Mouse (Mus musculus) hindbrain, embryonic 10.5 days (tissue): ENCODE results near the gene Limch1. TPM values are rescaled to one million over a fixed set of nuclear protein-coding genes. Genes with fewer than 3 reads are reported as not detected.

Experiments used
- DNase-seq: peaks from one replicate; pipeline ENCODE4 v3.0.0-alpha.2; 2017; ENCODE audit warnings: low spot score
- H3K27ac ChIP-seq: fragments of 300-500 bp; sonication (generic); 2 replicates; pipeline ENCODE4 v1.5.1; 2016; ENCODE audit warnings: mild to moderate bottlenecking, moderate library complexity
- H3K27me3 ChIP-seq: fragments of 300-500 bp; sonication (generic); 2 replicates; pipeline ENCODE4 v1.6.1; 2016; ENCODE audit warnings: mild to moderate bottlenecking; ENCODE audit not compliant: poor library complexity, insufficient read depth, severe bottlenecking
- H3K36me3 ChIP-seq: fragments of 300-500 bp; sonication (generic); 2 replicates; pipeline ENCODE4 v1.6.1; 2016; ENCODE audit warnings: mild to moderate bottlenecking, moderate library complexity
- H3K4me1 ChIP-seq: fragments of 300-500 bp; sonication (generic); replicated peaks from 2 replicates; pipeline ENCODE4 v1.6.1; 2016; ENCODE audit warnings: mild to moderate bottlenecking
- H3K4me3 ChIP-seq: fragments of 300-500 bp; sonication (generic); 2 replicates; pipeline ENCODE4 v1.5.1; 2016; ENCODE audit warnings: mild to moderate bottlenecking, moderate library complexity
- H3K9me3 ChIP-seq: fragments of 300-500 bp; sonication (generic); 2 replicates; pipeline ENCODE4 v1.6.1; 2016; ENCODE audit warnings: mild to moderate bottlenecking, moderate library complexity
- WGBS: fragments of 180-500 bp; shearing (Covaris S2); methylation state at CpG from one replicate; pipeline ENCODE4 v1.1.7; 2016; 5-methylcytosine and 5-hydroxymethylcytosine counted together
- polyA plus RNA-seq: library from polyadenylated mRNA; unstranded; fragments of >200 nt; fragmentation: Nextera tagmentation; extraction: Ambion mirVana; gene quantifications from 2 replicates; pipeline ENCODE4 v1.2.1, GENCODE M21; 2016

The Limch1 gene
- polyA plus RNA-seq, 1 experiment from 2014 or later, result 49.2 TPM

DNA sequence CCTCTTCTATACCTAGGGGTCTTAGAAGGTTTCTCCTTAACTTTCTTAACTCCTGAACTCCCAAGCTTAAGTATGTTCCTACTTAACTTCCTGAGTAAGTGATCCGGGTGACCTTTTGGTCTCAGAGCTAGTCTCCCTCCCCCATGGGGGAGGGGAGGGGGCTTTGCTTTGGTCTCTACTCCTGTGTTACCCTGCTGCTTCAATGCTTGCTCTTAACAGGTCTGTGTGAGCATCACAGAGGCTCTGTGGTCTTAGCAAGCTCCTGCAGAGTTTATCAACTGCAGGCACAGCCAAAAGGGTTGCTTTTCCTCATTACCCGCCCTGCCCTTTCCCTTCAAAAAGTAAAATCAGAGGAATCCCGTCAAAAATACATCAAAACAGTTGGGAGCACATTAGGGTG lies 250.5 kb downstream of the Limch1 start:
- DNase-seq, result peak; percentile 46
- peaks cover 13% of the 10 kb centered on the region for H3K36me3 ChIP-seq
- peaks cover 33% of the 10 kb centered on the region for H3K4me1 ChIP-seq
- WGBS, result 9% methylated on average over 3 of the region's 3 CpGs
- H3K4me3 ChIP-seq, result no peak overlapping the region
- H3K27me3 ChIP-seq, result peaks cover 21% of the 10 kb centered on the region
- no peaks in the 10 kb centered on the region for H3K9me3 ChIP-seq
- H3K27ac ChIP-seq, result peak overlapping the region; percentile 88

DNA sequence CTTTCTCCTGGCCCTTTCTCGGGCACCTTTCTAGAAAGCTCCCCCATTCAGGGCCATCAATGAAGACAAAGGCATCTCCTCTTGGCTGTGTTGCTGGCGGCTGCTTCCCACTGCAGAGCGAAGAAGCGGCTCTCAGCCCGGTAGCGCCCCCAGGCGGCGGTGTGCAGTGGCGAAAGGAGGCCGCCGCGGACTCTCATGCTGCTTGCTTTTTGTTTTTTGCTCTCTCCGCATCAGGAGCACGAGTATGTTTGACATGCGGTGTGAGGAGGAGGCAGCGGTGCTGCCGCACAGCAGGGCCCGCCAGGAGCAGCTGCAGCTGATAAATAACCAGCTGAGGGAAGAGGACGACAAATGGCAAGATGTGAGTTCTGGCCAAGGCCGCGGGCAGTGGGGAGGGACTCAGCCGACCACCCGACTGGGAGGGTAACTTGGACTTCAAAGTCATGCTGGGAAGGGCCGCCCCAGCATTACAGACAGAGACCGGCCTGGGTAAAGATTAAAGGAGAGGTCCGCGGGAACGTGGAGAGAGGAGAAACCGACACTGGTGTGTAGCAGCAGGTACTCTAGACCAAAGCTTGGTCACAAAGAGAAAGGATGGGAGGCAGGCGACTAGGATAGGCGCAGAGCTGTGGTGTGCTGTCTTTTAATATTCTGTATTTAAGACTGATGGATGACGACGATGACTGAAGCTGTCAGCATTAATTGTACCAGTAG lies 251.4 kb downstream of the Limch1 start:
- peak; percentile 94 for DNase-seq
- H3K36me3 ChIP-seq, result peaks cover 17% of the 10 kb centered on the region
- H3K4me3 ChIP-seq, result peak overlapping the region; percentile 50
- peak overlapping the region; percentile 88 for H3K27ac ChIP-seq
- WGBS, result 2% methylated on average over 33 of the region's 33 CpGs
- H3K27me3 ChIP-seq, result peaks cover 21% of the 10 kb centered on the region
- H3K4me1 ChIP-seq, result peaks cover 33% of the 10 kb centered on the region
- no peaks in the 10 kb centered on the region for H3K9me3 ChIP-seq

DNA sequence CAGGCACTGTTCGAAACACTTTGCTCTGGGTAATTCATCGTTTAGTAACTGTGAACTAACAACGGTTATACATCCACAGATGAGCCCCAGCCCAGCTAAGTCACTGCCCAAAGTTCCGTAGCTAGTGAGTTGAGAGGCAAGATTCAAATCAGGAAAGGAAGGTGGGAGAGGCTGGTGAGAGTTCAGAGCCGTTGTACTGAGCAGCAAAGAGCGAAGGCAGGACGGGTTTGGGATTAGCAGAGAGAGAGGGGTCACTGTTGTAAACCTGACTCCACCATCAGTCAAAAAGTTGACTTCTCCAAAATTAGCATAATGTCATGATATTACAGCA lies 251.9 kb downstream of the Limch1 start:
- peaks cover 21% of the 10 kb centered on the region for H3K27me3 ChIP-seq
- peak overlapping the region; percentile 50 for H3K4me3 ChIP-seq
- no peak for DNase-seq
- no peaks in the 10 kb centered on the region for H3K9me3 ChIP-seq
- peak overlapping the region; percentile 88 for H3K27ac ChIP-seq
- H3K36me3 ChIP-seq, result peaks cover 22% of the 10 kb centered on the region
- H3K4me1 ChIP-seq, result peaks cover 33% of the 10 kb centered on the region
- WGBS, result 18% methylated on average over 7 of the region's 7 CpGs

DNA sequence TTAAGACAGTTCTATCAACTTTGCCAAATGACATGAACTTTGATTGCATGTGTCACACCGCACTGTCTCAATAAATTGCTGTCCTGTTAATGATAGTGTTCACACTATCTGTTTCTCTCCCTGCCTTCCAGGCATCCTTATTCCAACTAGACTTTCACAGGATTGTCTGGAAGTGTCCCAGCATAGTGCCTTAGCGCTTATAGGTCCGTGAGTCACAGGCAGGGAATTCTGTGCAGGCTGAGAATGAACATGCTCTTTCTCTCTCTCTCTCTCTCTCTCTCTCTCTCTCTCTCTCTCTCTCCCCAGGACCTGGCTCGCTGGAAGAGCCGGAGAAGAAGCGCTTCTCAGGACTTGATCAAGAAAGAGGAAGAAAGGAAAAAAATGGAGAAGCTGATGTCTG lies 252.7 kb downstream of the Limch1 start:
- H3K27ac ChIP-seq, result no peak overlapping the region
- H3K4me3 ChIP-seq, result no peak overlapping the region
- H3K4me1 ChIP-seq, result peaks cover 29% of the 10 kb centered on the region
- peaks cover 21% of the 10 kb centered on the region for H3K27me3 ChIP-seq
- DNase-seq, result no peak
- 85% methylated on average over 6 of the region's 6 CpGs for whole genome bisulfite sequencing
- H3K36me3 ChIP-seq, result peaks cover 29% of the 10 kb centered on the region
- no peaks in the 10 kb centered on the region for H3K9me3 ChIP-seq

DNA sequence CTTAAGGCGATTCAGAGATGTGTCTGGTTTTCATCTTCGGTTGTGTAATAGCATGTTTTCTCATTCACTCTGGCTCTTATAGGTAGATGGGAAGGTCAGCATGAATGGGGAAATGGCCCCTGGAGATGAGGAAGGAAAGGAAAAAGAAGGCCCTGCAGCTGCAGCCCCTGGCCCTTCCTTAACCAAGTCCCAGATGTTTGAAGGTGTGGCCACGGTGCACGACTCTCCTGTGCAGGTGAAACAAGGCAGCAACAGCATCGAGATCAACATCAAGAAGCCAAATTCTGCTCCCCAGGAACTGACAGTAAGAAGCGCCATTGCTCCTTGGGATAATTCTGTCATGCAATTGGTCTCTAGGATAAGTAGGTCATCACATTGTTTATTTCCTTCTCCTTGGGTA lies 256.7 kb downstream of the Limch1 start:
- peaks cover 21% of the 10 kb centered on the region for H3K27me3 ChIP-seq
- H3K4me3 ChIP-seq, result no peak overlapping the region
- WGBS, result 91% methylated on average over 6 of the region's 6 CpGs

DNA sequence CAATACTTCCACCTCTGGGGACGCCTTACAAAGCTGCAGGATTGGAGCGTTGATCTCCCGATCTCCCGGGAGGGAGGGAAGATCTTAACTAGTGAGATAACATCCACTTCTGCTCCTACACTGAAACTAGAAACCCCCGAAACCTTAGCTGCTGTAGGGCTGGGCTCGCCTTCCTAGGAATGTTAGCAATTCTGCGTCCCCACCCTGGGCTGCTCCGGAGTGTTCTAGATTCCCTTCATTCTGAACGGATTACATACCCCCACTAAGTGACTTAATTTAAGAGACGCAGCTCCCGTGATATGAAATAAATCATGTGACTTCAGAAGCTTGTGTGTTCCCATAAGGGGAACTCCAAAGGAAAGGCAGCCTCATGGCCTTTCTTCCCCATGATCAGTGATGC lies 259.0 kb downstream of the Limch1 start:
- Histone ChIP-seq H3K36me3 (peaks cover 49% of the 10 kb centered on the region), H3K4me3 (no peak overlapping the region), H3K9me3 (no peaks in the 10 kb centered on the region), H3K27ac (no peak overlapping the region), H3K4me1 (no peaks in the 10 kb centered on the region), H3K27me3 (no peaks in the 10 kb centered on the region)
- no peak for DNase-seq
- WGBS, result 79% methylated on average over 11 of the region's 11 CpGs

More for the DNA sequence above, 256.7 kb downstream of the Limch1 start:
- Histone ChIP-seq H3K36me3 (peaks cover 42% of the 10 kb centered on the region), H3K4me1 (peaks cover 11% of the 10 kb centered on the region), H3K9me3 (no peaks in the 10 kb centered on the region), H3K27ac (no peak overlapping the region)
- DNase-seq, result no peak

DNA sequence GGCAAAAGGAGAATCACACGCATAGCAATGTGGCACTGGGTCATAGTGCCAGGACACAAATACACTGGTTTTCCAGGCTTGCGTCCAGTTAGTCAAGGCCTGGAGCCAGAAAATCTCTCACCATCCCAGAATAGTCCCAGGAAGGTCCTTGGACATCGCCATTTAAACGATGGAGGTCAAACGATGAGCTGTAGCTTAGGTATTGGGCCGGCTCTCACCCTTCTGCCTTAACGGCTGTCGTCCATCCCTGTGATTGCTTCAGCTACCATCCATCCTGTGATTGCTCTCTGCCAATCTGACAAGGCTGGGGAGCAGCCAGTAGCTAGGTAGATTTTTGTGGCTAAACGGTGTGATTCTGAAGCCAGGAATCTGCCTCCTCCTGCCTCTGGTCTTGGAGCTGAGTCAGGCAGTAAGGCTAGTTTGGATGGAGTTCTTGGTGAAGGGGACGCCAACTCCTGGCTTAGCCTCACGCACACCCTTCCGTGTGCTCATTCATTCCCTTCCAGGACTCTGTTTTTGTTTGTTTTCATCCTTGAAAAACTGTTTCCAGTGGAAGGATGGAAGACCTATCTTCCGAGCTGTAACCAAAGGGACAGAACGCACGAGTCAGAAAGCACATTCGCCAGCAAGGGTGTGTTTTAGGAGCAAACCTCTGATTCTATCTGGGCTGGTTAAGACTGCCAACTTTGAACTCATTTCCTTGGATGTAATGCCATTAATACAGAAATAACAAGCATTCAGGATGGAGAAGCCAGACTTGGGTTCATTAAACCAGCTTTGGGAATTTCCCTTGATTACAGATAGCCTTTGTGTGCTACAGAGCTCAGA lies 265.6 kb downstream of the Limch1 start:
- no peak for DNase-seq

DNA sequence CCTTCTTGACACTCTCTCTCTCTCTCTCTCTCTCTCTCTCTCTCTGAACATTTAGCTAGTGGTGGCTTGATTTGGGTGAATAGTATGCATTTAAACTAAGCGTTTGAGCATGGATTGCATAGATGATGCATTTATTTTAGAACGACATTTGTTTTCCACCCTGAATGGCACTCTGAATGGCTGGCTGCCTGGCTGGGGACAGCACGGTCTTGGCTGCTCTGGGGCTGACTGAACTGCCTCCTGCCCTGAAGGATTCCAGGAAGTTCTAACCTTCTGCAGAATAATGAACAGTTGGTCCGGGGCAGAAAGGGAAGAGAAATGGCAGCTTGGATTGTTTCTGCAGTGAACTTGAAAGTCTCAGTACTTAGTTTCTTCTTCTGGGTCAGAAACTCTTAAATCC lies 266.4 kb downstream of the Limch1 start:
- Histone ChIP-seq H3K9me3 (no peaks in the 10 kb centered on the region), H3K4me3 (no peak overlapping the region), H3K27ac (no peak overlapping the region), H3K36me3 (peaks cover 34% of the 10 kb centered on the region), H3K27me3 (no peaks in the 10 kb centered on the region), H3K4me1 (no peaks in the 10 kb centered on the region)
- WGBS, result 83% methylated on average over 4 of the region's 4 CpGs
- no peak for DNase-seq

More for the DNA sequence above, 265.6 kb downstream of the Limch1 start:
- no peak overlapping the region for H3K4me3 ChIP-seq
- H3K36me3 ChIP-seq, result peaks cover 33% of the 10 kb centered on the region
- no peaks in the 10 kb centered on the region for H3K27me3 ChIP-seq
- H3K27ac ChIP-seq, result no peak overlapping the region
- WGBS, result 93% methylated on average over 16 of the region's 16 CpGs
- H3K4me1 ChIP-seq, result no peaks in the 10 kb centered on the region
- no peaks in the 10 kb centered on the region for H3K9me3 ChIP-seq

DNA sequence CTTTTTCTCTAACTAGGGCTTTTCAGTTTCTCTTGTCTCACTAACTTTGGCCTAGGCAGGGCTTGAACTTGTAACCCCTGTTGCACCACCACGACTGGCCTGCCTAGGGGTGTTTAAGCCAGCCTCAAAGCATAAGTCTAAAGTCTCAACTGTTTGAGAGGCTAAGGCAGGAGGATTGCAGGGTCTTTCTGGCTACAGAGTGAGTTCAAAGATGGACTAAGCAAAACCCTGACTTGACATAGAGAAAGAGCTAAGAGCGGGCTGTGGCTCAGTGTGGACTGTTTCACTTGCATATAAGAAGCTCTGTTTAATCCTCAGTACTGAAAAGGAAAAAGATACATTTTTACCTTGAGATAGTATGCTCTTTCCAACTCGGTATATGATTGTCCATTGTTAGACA lies 268.3 kb downstream of the Limch1 start:
- DNase-seq, result no peak
- no peak overlapping the region for H3K27ac ChIP-seq
- no peaks in the 10 kb centered on the region for H3K27me3 ChIP-seq
- no peak overlapping the region for H3K4me3 ChIP-seq
- H3K4me1 ChIP-seq, result no peaks in the 10 kb centered on the region
- WGBS, result 81% methylated on average over 3 of the region's 3 CpGs
- no peaks in the 10 kb centered on the region for H3K9me3 ChIP-seq
- H3K36me3 ChIP-seq, result peaks cover 35% of the 10 kb centered on the region

DNA sequence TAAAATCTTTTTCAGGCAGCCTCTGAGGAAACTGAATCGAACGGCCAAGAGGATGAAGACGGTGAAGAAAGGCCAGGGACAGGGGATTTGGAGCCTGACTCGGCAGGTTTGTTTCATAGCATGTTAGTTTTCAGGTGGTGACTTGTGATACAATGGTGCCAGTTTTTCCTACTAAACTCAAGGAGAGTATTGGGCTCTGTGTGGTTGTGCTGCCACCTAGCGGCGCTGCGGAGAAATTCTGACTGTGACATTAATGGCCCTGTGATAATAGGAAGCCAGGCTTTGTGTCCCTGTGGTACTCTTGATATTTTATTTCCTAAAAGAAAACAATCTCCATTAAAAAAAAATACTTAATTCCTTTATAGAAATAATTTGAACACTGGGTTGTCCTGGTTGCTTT lies 270.8 kb downstream of the Limch1 start:
- DNase-seq, result peak; percentile 78
- H3K27ac ChIP-seq, result no peak overlapping the region
- no peak overlapping the region for H3K4me3 ChIP-seq
- no peaks in the 10 kb centered on the region for H3K27me3 ChIP-seq
- no peaks in the 10 kb centered on the region for H3K9me3 ChIP-seq
- H3K36me3 ChIP-seq, result peaks cover 21% of the 10 kb centered on the region
- 10% methylated on average over 7 of the region's 7 CpGs for WGBS
- no peaks in the 10 kb centered on the region for H3K4me1 ChIP-seq

DNA sequence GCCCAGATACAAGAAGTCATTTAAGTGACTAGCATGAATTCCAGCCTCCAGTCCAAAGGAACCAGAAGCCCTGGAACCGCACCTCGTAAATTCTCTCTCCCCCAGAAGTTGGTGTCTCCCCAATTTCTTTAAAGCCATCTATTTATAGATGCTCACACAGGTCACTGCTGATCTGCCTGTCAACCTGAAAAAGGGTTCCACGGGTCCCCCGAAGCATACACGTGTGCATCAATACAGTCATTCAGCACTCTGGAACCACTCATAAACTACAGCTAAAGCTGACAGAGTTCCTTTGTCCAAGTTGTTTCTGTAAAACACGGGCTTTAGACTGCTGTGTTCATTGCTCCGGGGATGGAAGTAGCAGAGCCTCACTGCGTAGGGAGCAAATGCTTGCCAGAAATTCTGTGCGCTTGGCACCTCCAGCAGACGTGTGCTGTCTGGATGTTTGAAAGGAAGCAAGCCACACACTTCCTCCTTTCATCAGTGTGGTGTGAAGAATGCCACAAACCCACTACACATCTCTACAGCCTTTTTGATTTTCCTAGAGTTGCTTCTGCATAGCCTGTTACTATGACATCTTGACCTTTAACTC lies 278.9 kb downstream of the Limch1 start:
- peaks cover 7% of the 10 kb centered on the region for H3K4me1 ChIP-seq
- WGBS, result 92% methylated on average over 10 of the region's 10 CpGs
- H3K9me3 ChIP-seq, result no peaks in the 10 kb centered on the region
- H3K27me3 ChIP-seq, result no peaks in the 10 kb centered on the region
- peaks cover 17% of the 10 kb centered on the region; the same call in 1 of the 2 replicates for H3K36me3 ChIP-seq
- no peak for DNase-seq
- no peak overlapping the region for H3K4me3 ChIP-seq
- no peak overlapping the region for H3K27ac ChIP-seq

DNA sequence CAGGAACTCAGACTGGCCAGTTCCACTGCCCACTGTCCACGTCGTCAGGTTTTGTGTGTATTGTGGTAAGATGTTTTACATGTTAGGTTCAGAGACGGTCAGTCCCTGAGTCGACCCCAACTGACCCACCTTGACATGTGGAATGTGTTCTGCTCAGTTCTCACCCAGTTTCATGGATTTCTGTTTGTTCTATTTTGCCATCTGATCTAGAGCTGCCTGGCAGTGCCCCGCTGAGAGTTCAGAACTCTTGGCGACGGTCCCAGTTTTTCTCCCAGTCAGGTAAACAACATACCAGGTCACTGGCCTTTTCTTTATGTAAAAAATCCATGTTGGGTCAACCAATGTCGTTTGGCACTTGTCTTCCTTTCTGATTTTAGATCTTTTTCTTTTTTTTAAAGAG lies 279.5 kb downstream of the Limch1 start:
- no peak overlapping the region for H3K4me3 ChIP-seq
- H3K36me3 ChIP-seq, result peaks cover 23% of the 10 kb centered on the region; the same call in 1 of the 2 replicates
- DNase-seq, result no peak
- WGBS, result 82% methylated on average over 8 of the region's 8 CpGs
- H3K9me3 ChIP-seq, result no peaks in the 10 kb centered on the region
- H3K27me3 ChIP-seq, result no peaks in the 10 kb centered on the region
- no peak overlapping the region for H3K27ac ChIP-seq
- H3K4me1 ChIP-seq, result peaks cover 11% of the 10 kb centered on the region

DNA sequence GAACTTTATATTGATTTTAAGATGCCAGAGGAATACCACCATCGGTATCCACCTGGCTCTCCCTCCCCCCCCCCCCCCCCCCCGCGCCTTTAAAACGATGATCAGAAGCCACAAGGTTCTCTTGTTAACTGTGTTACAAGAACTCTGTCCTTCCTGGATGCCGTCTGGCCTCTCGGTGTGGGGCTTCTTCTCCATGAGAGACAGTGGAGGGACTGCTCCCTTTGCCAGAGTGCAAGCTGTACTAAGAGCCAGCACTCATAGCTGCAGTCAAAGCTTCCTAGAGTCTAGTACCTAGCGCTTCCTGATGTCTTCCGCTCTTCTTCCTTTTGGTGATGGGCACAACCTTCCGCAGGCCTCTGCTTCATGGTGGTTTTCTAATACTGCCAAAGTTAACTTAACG lies 280.0 kb downstream of the Limch1 start:
- Histone ChIP-seq H3K27me3 (no peaks in the 10 kb centered on the region), H3K36me3 (peaks cover 28% of the 10 kb centered on the region; the same call in 1 of the 2 replicates), H3K4me3 (no peak overlapping the region), H3K4me1 (peaks cover 11% of the 10 kb centered on the region), H3K9me3 (no peaks in the 10 kb centered on the region), H3K27ac (no peak overlapping the region)
- no peak for DNase-seq
- 75% methylated on average over 9 of the region's 10 CpGs for WGBS
